Mouse (Mus musculus) layer of hippocampus, postnatal 36 days (tissue): ENCODE results near the gene Cfp. TPM values are rescaled to one million over a fixed set of nuclear protein-coding genes. Genes with fewer than 3 reads are reported as not detected.

Source experiments
- DNase-seq, 2 experiments: peaks; one replicate each; pipeline ENCODE4 v3.0.0; 2022
- total RNA-seq, 2 experiments: library from RNA; stranded (reverse); gene quantifications; 2 replicates each; pipeline ENCODE4 v1.2.3; 2021

The Cfp gene
- total RNA-seq: 10 to 100 TPM; 15.0 to 22.8 TPM

- DNase-seq: no peak
Measured at GRCm38 (mm10) chrX:20931364-20931763, at the start of gene Cfp. Cfp (minus strand) TSS chrX:20931555.

GRCm38 (mm10) chrX:20980901-20981300 lies 49.5 kb upstream of the Cfp start:
- DNase-seq: no peak

- DNase-seq: peak; percentile 85 to 90
Measured at GRCm38 (mm10) chrX:20961477-20962378, 30.4 kb upstream of the Cfp start, which contains the start of gene Uxt. Uxt (minus strand) TSS chrX:20962017.

GRCm38 (mm10) chrX:20950191-20950880 lies 19.0 kb upstream of the Cfp start, which contains the start of gene Elk1:
Elk1 (minus strand) TSS chrX:20950608.
- DNase-seq: peak; percentile 78 to 79

- peak; percentile 49 to 59 for DNase-seq
Measured at GRCm38 (mm10) chrX:20946055-20946454, 14.7 kb upstream of the Cfp start.

GRCm38 (mm10) chrX:20931963-20932362 lies 608 bp upstream of the Cfp start:
- DNase-seq: no peak

- no peak for DNase-seq
Measured at GRCm38 (mm10) chrX:20929859-20930258, 1.5 kb downstream of the Cfp start.

GRCm38 (mm10) chrX:20924976-20925375 lies 6.4 kb downstream of the Cfp start:
- no peak for DNase-seq

- DNase-seq: no peak
Measured at GRCm38 (mm10) chrX:20923506-20923905, 7.8 kb downstream of the Cfp start.

GRCm38 (mm10) chrX:20921366-20921765 lies 10.0 kb downstream of the Cfp start:
- no peak for DNase-seq

GRCm38 (mm10) chrX:20920844-20921364 lies 10.5 kb downstream of the Cfp start, which contains the start of gene Syn1:
Syn1 (minus strand) TSS chrX:20921004.
- DNase-seq: peak; percentile 80 to 87

GRCm38 (mm10) chrX:20920249-20920843 lies 11.0 kb downstream of the Cfp start:
- no peak for DNase-seq

GRCm38 (mm10) chrX:20915075-20915474 lies 16.3 kb downstream of the Cfp start:
- DNase-seq: no peak

GRCm38 (mm10) chrX:20913726-20914125 lies 17.6 kb downstream of the Cfp start:
- no peak for DNase-seq

- no peak for DNase-seq
Measured at GRCm38 (mm10) chrX:20910074-20910473, 21.3 kb downstream of the Cfp start.

Other genes starting within 250 kb of the Cfp start
- gene Cdk16, start 243.6 kb downstream of the Cfp start, total RNA-seq: 100 to 1,000 TPM; 224 to 227 TPM
- 100 to 1,000 TPM; 111 to 113 TPM for gene Usp11, start 227.6 kb downstream of the Cfp start, total RNA-seq
- 100 to 1,000 TPM; 186 to 190 TPM for gene Araf, start 133.7 kb downstream of the Cfp start, total RNA-seq
- gene Timp1, start 61.4 kb downstream of the Cfp start, total RNA-seq: under 1 TPM; 0.42 to 0.63 TPM
- gene Syn1, start 10.6 kb downstream of the Cfp start, total RNA-seq: 100 to 1,000 TPM; 444 to 469 TPM
- gene Elk1, start 19.1 kb upstream of the Cfp start, total RNA-seq: 10 to 100 TPM; 90.7 to 95.4 TPM
- 10 to 100 TPM; 11.5 to 12.2 TPM for gene Uxt, start 30.5 kb upstream of the Cfp start, total RNA-seq
- gene Zfp182, start 130.8 kb upstream of the Cfp start, total RNA-seq: 10 to 100 TPM; 10.2 to 13.5 TPM
- not detected for gene Spaca5, start 136.9 kb upstream of the Cfp start, total RNA-seq
- 1 to 10 TPM; 3.0 to 3.8 TPM for gene Zfp300, start 158.0 kb upstream of the Cfp start, total RNA-seq
- not detected for gene Ssxa1, start 184.3 kb upstream of the Cfp start, total RNA-seq
- not detected for gene Gm21876, start 244.1 kb upstream of the Cfp start, total RNA-seq